Mouse (Mus musculus) thymus, adult 2 months (tissue): ENCODE data around the gene Dnph1.

Experiments
- CTCF ChIP-seq: fragments of 200-500 bp; IDR thresholded peaks from 2 replicates; pipeline ENCODE4 v1.5.1; 2012; ENCODE audit warnings: mild to moderate bottlenecking, control low read depth, low read length, moderate library complexity, borderline replicate concordance; ENCODE audit not compliant: control insufficient read depth, poor library complexity, insufficient read depth; ENCODE audit errors: extremely low read depth
- POLR2A ChIP-seq: fragments of 200-500 bp; IDR thresholded peaks from 2 replicates; pipeline ENCODE4 v1.6.1; 2012; ENCODE audit warnings: mild to moderate bottlenecking, low read length, control low read depth, moderate library complexity; ENCODE audit not compliant: control insufficient read depth, poor library complexity, insufficient read depth; ENCODE audit errors: extremely low read depth

DNA sequence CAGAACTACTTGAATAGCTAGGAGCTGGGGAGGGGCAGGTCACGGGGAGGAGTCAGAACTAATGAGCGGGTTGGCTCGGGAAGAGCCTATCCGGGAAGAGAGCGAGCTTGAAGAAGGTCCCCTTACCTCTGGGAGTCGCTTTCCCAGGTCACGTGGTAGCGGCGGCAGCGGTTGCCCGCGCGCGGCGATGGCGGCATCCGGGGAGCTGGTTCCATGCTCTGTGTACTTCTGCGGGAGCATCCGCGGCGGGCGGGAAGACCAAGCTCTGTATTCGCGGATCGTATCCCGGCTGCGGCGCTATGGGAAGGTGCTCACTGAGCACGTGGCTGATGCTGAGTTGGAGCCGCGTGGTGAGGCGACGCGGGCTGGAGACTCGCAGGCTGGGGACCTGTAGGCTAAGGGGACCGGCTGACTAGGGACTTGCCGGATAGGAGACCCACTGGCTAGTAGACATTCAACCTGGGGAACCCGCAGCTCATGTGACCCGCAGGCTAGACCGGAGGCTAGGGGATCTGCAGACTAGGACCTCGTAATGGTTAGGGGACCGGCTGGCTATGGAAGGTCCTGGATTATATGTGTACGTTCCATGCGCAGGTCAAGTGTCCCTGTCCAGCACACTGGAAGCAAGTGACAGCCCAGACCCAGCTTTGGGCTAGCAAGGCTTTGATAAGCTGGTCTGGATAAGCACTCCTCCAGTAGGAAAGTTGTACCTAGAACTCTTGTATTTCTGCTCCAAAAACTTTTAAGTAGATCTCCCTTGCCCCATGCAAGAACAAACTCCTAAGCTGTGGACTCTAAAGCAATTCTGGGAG, at the start of gene Dnph1:
- TF ChIP-seq CTCF (peak; percentile 35; the same call in 1 of the 2 replicates), POLR2A (0 out of 2 replicates have a peak, but pooled peaks have one; percentile 16)
